Mouse (Mus musculus) liver, embryonic 16.5 days (tissue): ENCODE data around the gene 6430628N08Rik. TPM values are rescaled to one million over a fixed set of nuclear protein-coding genes. Genes with fewer than 3 reads are reported as not detected.

ENCODE experiments used
- ATAC-seq: fragments of 200-750 bp; cut with Nextera tagmentation; 2 replicates; pipeline ENCODE4 v1.8.0; 2017; ENCODE audit warnings: low read depth, mild to moderate bottlenecking, moderate number of reproducible peaks, moderate library complexity
- H3K27ac ChIP-seq: fragments of 300-500 bp; sonication (generic); 2 replicates; pipeline ENCODE4 v1.5.1; 2014; ENCODE audit warnings: mild to moderate bottlenecking, low read length
- H3K27me3 ChIP-seq: fragments of 300-500 bp; sonication (generic); 2 replicates; pipeline ENCODE4 v1.6.1; 2014; ENCODE audit warnings: low read depth, low read length, mixed read lengths; ENCODE audit not compliant: control insufficient read depth, insufficient read depth
- H3K36me3 ChIP-seq: fragments of 300-500 bp; sonication (generic); 2 replicates; pipeline ENCODE4 v1.6.1; 2014; ENCODE audit warnings: mild to moderate bottlenecking; ENCODE audit not compliant: control insufficient read depth, insufficient read depth
- H3K4me1 ChIP-seq: fragments of 300-500 bp; sonication (generic); 2 replicates; pipeline ENCODE4 v1.6.1; 2014; ENCODE audit warnings: low read depth, low read length, mixed read lengths; ENCODE audit not compliant: control insufficient read depth
- H3K4me2 ChIP-seq: fragments of 300-500 bp; sonication (generic); 2 replicates; pipeline ENCODE4 v1.6.1; 2014; ENCODE audit warnings: low read depth, low read length, mixed read lengths
- H3K4me3 ChIP-seq: fragments of 300-500 bp; sonication (generic); 2 replicates; pipeline ENCODE4 v1.5.1; 2014; ENCODE audit warnings: low read depth, mild to moderate bottlenecking, low read length
- H3K9ac ChIP-seq: fragments of 300-500 bp; sonication (generic); 2 replicates; pipeline ENCODE4 v1.6.1; 2014; ENCODE audit warnings: low read depth, low read length
- H3K9me3 ChIP-seq: fragments of 300-500 bp; sonication (generic); replicated peaks from 2 replicates; pipeline ENCODE4 v1.6.1; 2016; ENCODE audit warnings: low read length; ENCODE audit not compliant: control insufficient read depth
- WGBS: fragments of 180-500 bp; shearing (Covaris S2); extraction: QIAGEN DNeasy Blood & Tissue Kit; methylation state at CpG from one replicate; pipeline ENCODE4 v1.1.7; 2014; ENCODE audit not compliant: insufficient replicate concordance; 5-methylcytosine and 5-hydroxymethylcytosine counted together
- polyA plus RNA-seq: library from polyadenylated mRNA; unstranded; fragments of >200 nt; fragmentation: Nextera tagmentation; extraction: Ambion mirVana; gene quantifications from 2 replicates; pipeline ENCODE4 v1.2.1, GENCODE M21; 2015

Gene 6430628N08Rik
- polyA plus RNA-seq, 1 experiment from 2014 or later: not detected

- H3K27me3 ChIP-seq: peaks cover 100% of the 10 kb centered on the region
- H3K4me1 ChIP-seq: no peaks in the 10 kb centered on the region
- H3K27ac ChIP-seq: no peak within 1 kb of the TSS
- peak within 1 kb of the TSS; percentile 24 for H3K4me3 ChIP-seq
- H3K9ac ChIP-seq: no peak within 1 kb of the TSS
- no peaks in the 10 kb centered on the region for H3K36me3 ChIP-seq
- H3K4me2 ChIP-seq: peak within 1 kb of the TSS; percentile 34
- no peak for ATAC-seq
- no peaks in the 10 kb centered on the region for H3K9me3 ChIP-seq
- WGBS: under 1% methylated on average over 71 of the region's 71 CpGs
Observed at GRCm38 (mm10) chr4:115939295-115940102, 49.0 kb downstream of the 6430628N08Rik start, which contains the start of gene Dmbx1. Dmbx1 (minus strand) TSS chr4:115939926.

GRCm38 (mm10) chr4:115940681-115941080 is 50.2 kb downstream of the 6430628N08Rik start:
- H3K36me3 ChIP-seq: no peaks in the 10 kb centered on the region
- no peak overlapping the region for H3K9ac ChIP-seq
- peaks cover 100% of the 10 kb centered on the region for H3K27me3 ChIP-seq
- no peak overlapping the region for H3K27ac ChIP-seq
- H3K4me1 ChIP-seq: no peaks in the 10 kb centered on the region
- WGBS: 4% methylated on average over 3 of the region's 3 CpGs
- no peak overlapping the region for H3K4me2 ChIP-seq
- no peaks in the 10 kb centered on the region for H3K9me3 ChIP-seq
- no peak overlapping the region for H3K4me3 ChIP-seq
- ATAC-seq: no peak

GRCm38 (mm10) chr4:115941242-115941820 is 50.9 kb downstream of the 6430628N08Rik start:
- Histone ChIP-seq H3K4me3 (no peak overlapping the region), H3K9me3 (no peaks in the 10 kb centered on the region), H3K27me3 (peaks cover 100% of the 10 kb centered on the region), H3K27ac (no peak overlapping the region), H3K4me2 (no peak overlapping the region), H3K36me3 (no peaks in the 10 kb centered on the region), H3K9ac (no peak overlapping the region), H3K4me1 (no peaks in the 10 kb centered on the region)
- WGBS: 6% methylated on average over 9 of the region's 9 CpGs
- no peak for ATAC-seq

- no peak overlapping the region for H3K4me2 ChIP-seq
Observed at GRCm38 (mm10) chr4:115943669-115944314, 53.3 kb downstream of the 6430628N08Rik start.

More at GRCm38 (mm10) chr4:115943669-115944314, 53.3 kb downstream of the 6430628N08Rik start:
- Histone ChIP-seq H3K9ac (no peak overlapping the region), H3K27me3 (peaks cover 77% of the 10 kb centered on the region), H3K4me1 (no peaks in the 10 kb centered on the region), H3K36me3 (no peaks in the 10 kb centered on the region), H3K27ac (no peak overlapping the region), H3K9me3 (no peaks in the 10 kb centered on the region), H3K4me3 (no peak overlapping the region)
- 3% methylated on average over 41 of the region's 41 CpGs for WGBS
- ATAC-seq: no peak

Other genes starting within 250 kb of the 6430628N08Rik start
- gene Cyp4b1, start 242.9 kb upstream of the 6430628N08Rik start, polyA plus RNA-seq: 3.9 and 4.5 TPM in 2 replicates
- gene Efcab14, start 152.9 kb upstream of the 6430628N08Rik start, polyA plus RNA-seq: 10.0 and 10.9 TPM in 2 replicates
- gene Tex38, start 109.6 kb upstream of the 6430628N08Rik start, polyA plus RNA-seq: 0.12 TPM in 1 of 2 replicates, not detected in the other
- gene Atpaf1, start 105.9 kb upstream of the 6430628N08Rik start, polyA plus RNA-seq: 11.6 and 12.7 TPM in 2 replicates
- gene Mob3c, start 62.6 kb upstream of the 6430628N08Rik start, polyA plus RNA-seq: 7.8 and 10.2 TPM in 2 replicates
- gene Mknk1, start 51.5 kb upstream of the 6430628N08Rik start, polyA plus RNA-seq: 30.7 and 30.9 TPM in 2 replicates
- not detected in 2 replicates for gene Kncn, start 6.3 kb upstream of the 6430628N08Rik start, polyA plus RNA-seq
- not detected in 2 replicates for gene Dmbx1, start 49.3 kb downstream of the 6430628N08Rik start, polyA plus RNA-seq
- gene Faah, start 127.3 kb downstream of the 6430628N08Rik start, polyA plus RNA-seq: 12.2 and 14.5 TPM in 2 replicates
- gene Nsun4, start 163.2 kb downstream of the 6430628N08Rik start, polyA plus RNA-seq: 8.6 and 8.9 TPM in 2 replicates
- gene Uqcrh, start 184.4 kb downstream of the 6430628N08Rik start, polyA plus RNA-seq: 296 and 326 TPM in 2 replicates
- 24.3 and 26.1 TPM in 2 replicates for gene Lrrc41, start 184.6 kb downstream of the 6430628N08Rik start, polyA plus RNA-seq
- gene Rad54l, start 233.0 kb downstream of the 6430628N08Rik start, polyA plus RNA-seq: 23.1 and 23.7 TPM in 2 replicates
- 10.4 and 11.8 TPM in 2 replicates for gene Pomgnt1, start 233.2 kb downstream of the 6430628N08Rik start, polyA plus RNA-seq